Mouse (Mus musculus): Measurements from ENCODE around the gene Cript. TPM values are rescaled to one million over a fixed set of nuclear protein-coding genes. Genes with fewer than 3 reads are reported as not detected.

Gene Cript
- polyA plus RNA-seq (2014; fragmentation: Nextera tagmentation; extraction: Ambion mirVana) = 217 and 236 TPM in 2 replicates

GRCm38 (mm10) chr17:87025269-87025949, at the start of gene Cript, which contains the start of gene Pigf:
Cript (plus strand) TSS chr17:87025550.
Pigf (minus strand) TSS chr17:87025406.
- peaks cover 8% of the 10 kb centered on the region for H3K4me1 ChIP-seq (ENCODE audit: control insufficient read depth, insufficient read depth, low read length)
- peak within 1 kb of the TSS; percentile 67 for H3K9ac ChIP-seq (replicated peaks; ENCODE audit: low read depth, low read length)
- peak within 1 kb of the TSS; percentile 91 for H3K4me3 ChIP-seq (ENCODE audit: low read depth, low read length)
- ATAC-seq (ENCODE audit: low read depth) = peak; percentile 99
- H3K27ac ChIP-seq (ENCODE audit: low read depth, low read length) = peak within 1 kb of the TSS; percentile 2; the same call in 1 of the 2 replicates
- H3K4me2 ChIP-seq (ENCODE audit: low read depth, low read length) = peak within 1 kb of the TSS; percentile 97
- under 1% methylated on average over 43 of the region's 43 CpGs for WGBS
- no peaks in the 10 kb centered on the region for H3K9me3 ChIP-seq (ENCODE audit: control insufficient read depth, low read length)
- no peaks in the 10 kb centered on the region for H3K36me3 ChIP-seq (ENCODE audit: control insufficient read depth, insufficient read depth, low read length)
- no peaks in the 10 kb centered on the region for H3K27me3 ChIP-seq (ENCODE audit: control insufficient read depth, insufficient read depth, low read length)

- H3K9ac ChIP-seq (replicated peaks; ENCODE audit: low read depth, low read length) = no peak overlapping the region
- H3K4me1 ChIP-seq (ENCODE audit: control insufficient read depth, insufficient read depth, low read length) = no peaks in the 10 kb centered on the region
- no peak overlapping the region for H3K4me3 ChIP-seq (ENCODE audit: low read depth, low read length)
- no peak overlapping the region for H3K4me2 ChIP-seq (ENCODE audit: low read depth, low read length)
- H3K27ac ChIP-seq (ENCODE audit: low read depth, low read length) = no peak overlapping the region
- H3K36me3 ChIP-seq (ENCODE audit: control insufficient read depth, insufficient read depth, low read length) = peaks cover 4% of the 10 kb centered on the region; the same call in 1 of the 2 replicates
- 81% methylated on average over 10 of the region's 10 CpGs for WGBS
- ATAC-seq (ENCODE audit: low read depth) = no peak
- H3K9me3 ChIP-seq (ENCODE audit: control insufficient read depth, low read length) = no peaks in the 10 kb centered on the region
- no peaks in the 10 kb centered on the region for H3K27me3 ChIP-seq (ENCODE audit: control insufficient read depth, insufficient read depth, low read length)
Measured at GRCm38 (mm10) chr17:86976387-86976786, 49.0 kb upstream of the Cript start.

GRCm38 (mm10) chr17:86978496-86978895, 46.9 kb upstream of the Cript start:
- Histone ChIP-seq H3K4me2 (ENCODE audit: low read depth, low read length) (no peak overlapping the region), H3K27ac (ENCODE audit: low read depth, low read length) (no peak overlapping the region), H3K27me3 (ENCODE audit: control insufficient read depth, insufficient read depth, low read length) (no peaks in the 10 kb centered on the region), H3K36me3 (ENCODE audit: control insufficient read depth, insufficient read depth, low read length) (peaks cover 3% of the 10 kb centered on the region; the same call in 1 of the 2 replicates), H3K9ac (replicated peaks; ENCODE audit: low read depth, low read length) (no peak overlapping the region), H3K4me1 (ENCODE audit: control insufficient read depth, insufficient read depth, low read length) (no peaks in the 10 kb centered on the region), H3K9me3 (ENCODE audit: control insufficient read depth, low read length) (no peaks in the 10 kb centered on the region), H3K4me3 (ENCODE audit: low read depth, low read length) (no peak overlapping the region)
- no peak for ATAC-seq (ENCODE audit: low read depth)
- 90% methylated on average over 6 of the region's 6 CpGs for WGBS

- H3K4me1 ChIP-seq (ENCODE audit: control insufficient read depth, insufficient read depth, low read length) = peaks cover 4% of the 10 kb centered on the region
- H3K27ac ChIP-seq (ENCODE audit: low read depth, low read length) = no peak overlapping the region
- H3K36me3 ChIP-seq (ENCODE audit: control insufficient read depth, insufficient read depth, low read length) = no peaks in the 10 kb centered on the region
- no peaks in the 10 kb centered on the region for H3K9me3 ChIP-seq (ENCODE audit: control insufficient read depth, low read length)
- no peak for ATAC-seq (ENCODE audit: low read depth)
- 95% methylated on average over 1 of the region's 1 CpGs for WGBS
- no peak overlapping the region for H3K4me2 ChIP-seq (ENCODE audit: low read depth, low read length)
- H3K9ac ChIP-seq (replicated peaks; ENCODE audit: low read depth, low read length) = no peak overlapping the region
- no peak overlapping the region for H3K4me3 ChIP-seq (ENCODE audit: low read depth, low read length)
- no peaks in the 10 kb centered on the region for H3K27me3 ChIP-seq (ENCODE audit: control insufficient read depth, insufficient read depth, low read length)
Measured at GRCm38 (mm10) chr17:86981205-86981604, 44.1 kb upstream of the Cript start.

GRCm38 (mm10) chr17:86981701-86982100, 43.6 kb upstream of the Cript start:
- Histone ChIP-seq H3K36me3 (ENCODE audit: control insufficient read depth, insufficient read depth, low read length) (no peaks in the 10 kb centered on the region), H3K9ac (replicated peaks; ENCODE audit: low read depth, low read length) (no peak overlapping the region), H3K27me3 (ENCODE audit: control insufficient read depth, insufficient read depth, low read length) (no peaks in the 10 kb centered on the region), H3K27ac (ENCODE audit: low read depth, low read length) (no peak overlapping the region), H3K4me1 (ENCODE audit: control insufficient read depth, insufficient read depth, low read length) (peaks cover 9% of the 10 kb centered on the region), H3K4me3 (ENCODE audit: low read depth, low read length) (no peak overlapping the region), H3K9me3 (ENCODE audit: control insufficient read depth, low read length) (no peaks in the 10 kb centered on the region), H3K4me2 (ENCODE audit: low read depth, low read length) (no peak overlapping the region)
- ATAC-seq (ENCODE audit: low read depth) = no peak
- 100% methylated on average over 2 of the region's 2 CpGs for WGBS

- H3K4me1 ChIP-seq (ENCODE audit: control insufficient read depth, insufficient read depth, low read length) = peaks cover 14% of the 10 kb centered on the region
- H3K27ac ChIP-seq (ENCODE audit: low read depth, low read length) = no peak overlapping the region
- H3K27me3 ChIP-seq (ENCODE audit: control insufficient read depth, insufficient read depth, low read length) = no peaks in the 10 kb centered on the region
- H3K4me3 ChIP-seq (ENCODE audit: low read depth, low read length) = no peak overlapping the region
- no peak overlapping the region for H3K9ac ChIP-seq (replicated peaks; ENCODE audit: low read depth, low read length)
- WGBS = 76% methylated on average over 9 of the region's 9 CpGs
- ATAC-seq (ENCODE audit: low read depth) = no peak
- H3K9me3 ChIP-seq (ENCODE audit: control insufficient read depth, low read length) = no peaks in the 10 kb centered on the region
- H3K4me2 ChIP-seq (ENCODE audit: low read depth, low read length) = no peak overlapping the region
- H3K36me3 ChIP-seq (ENCODE audit: control insufficient read depth, insufficient read depth, low read length) = no peaks in the 10 kb centered on the region
Measured at GRCm38 (mm10) chr17:86982497-86982896, 42.9 kb upstream of the Cript start.

GRCm38 (mm10) chr17:86986449-86987138, 38.8 kb upstream of the Cript start:
- Histone ChIP-seq H3K9me3 (ENCODE audit: control insufficient read depth, low read length) (no peaks in the 10 kb centered on the region), H3K27me3 (ENCODE audit: control insufficient read depth, insufficient read depth, low read length) (no peaks in the 10 kb centered on the region), H3K27ac (ENCODE audit: low read depth, low read length) (peak overlapping the region; percentile 29), H3K36me3 (ENCODE audit: control insufficient read depth, insufficient read depth, low read length) (no peaks in the 10 kb centered on the region), H3K4me2 (ENCODE audit: low read depth, low read length) (no peak overlapping the region), H3K4me3 (ENCODE audit: low read depth, low read length) (no peak overlapping the region), H3K4me1 (ENCODE audit: control insufficient read depth, insufficient read depth, low read length) (peaks cover 14% of the 10 kb centered on the region), H3K9ac (replicated peaks; ENCODE audit: low read depth, low read length) (no peak overlapping the region)
- WGBS = 34% methylated on average over 17 of the region's 17 CpGs
- ATAC-seq (ENCODE audit: low read depth) = peak; percentile 34; the same call in 1 of the 2 replicates

- Histone ChIP-seq H3K9ac (replicated peaks; ENCODE audit: low read depth, low read length) (no peak overlapping the region), H3K4me2 (ENCODE audit: low read depth, low read length) (no peak overlapping the region), H3K27me3 (ENCODE audit: control insufficient read depth, insufficient read depth, low read length) (no peaks in the 10 kb centered on the region), H3K4me1 (ENCODE audit: control insufficient read depth, insufficient read depth, low read length) (peaks cover 14% of the 10 kb centered on the region), H3K36me3 (ENCODE audit: control insufficient read depth, insufficient read depth, low read length) (no peaks in the 10 kb centered on the region), H3K27ac (ENCODE audit: low read depth, low read length) (no peak overlapping the region), H3K9me3 (ENCODE audit: control insufficient read depth, low read length) (no peaks in the 10 kb centered on the region), H3K4me3 (ENCODE audit: low read depth, low read length) (no peak overlapping the region)
- ATAC-seq (ENCODE audit: low read depth) = no peak
- WGBS = 85% methylated on average over 5 of the region's 5 CpGs
Measured at GRCm38 (mm10) chr17:86988161-86988560, 37.2 kb upstream of the Cript start.

- Histone ChIP-seq H3K4me1 (ENCODE audit: control insufficient read depth, insufficient read depth, low read length) (peaks cover 14% of the 10 kb centered on the region), H3K9ac (replicated peaks; ENCODE audit: low read depth, low read length) (no peak overlapping the region), H3K36me3 (ENCODE audit: control insufficient read depth, insufficient read depth, low read length) (no peaks in the 10 kb centered on the region), H3K27me3 (ENCODE audit: control insufficient read depth, insufficient read depth, low read length) (no peaks in the 10 kb centered on the region), H3K4me2 (ENCODE audit: low read depth, low read length) (no peak overlapping the region), H3K27ac (ENCODE audit: low read depth, low read length) (no peak overlapping the region), H3K9me3 (ENCODE audit: control insufficient read depth, low read length) (no peaks in the 10 kb centered on the region), H3K4me3 (ENCODE audit: low read depth, low read length) (no peak overlapping the region)
- 69% methylated on average over 6 of the region's 6 CpGs for WGBS
- no peak for ATAC-seq (ENCODE audit: low read depth)
Measured at GRCm38 (mm10) chr17:86988601-86989184, 36.7 kb upstream of the Cript start.
